7 mouse cellular contexts compared by ENCODE assay signal in genomic region chr16:8523480-8524144, GRCm38 (mm10). TPM values are rescaled to one million over a fixed set of nuclear protein-coding genes. Genes with fewer than 3 reads are reported as not detected.
DNase-seq lines count a peak whose midpoint lies in the region; ATAC-seq lines count a peak whose summit lies in the region.

No protein-coding gene starts in this region.

- peak overlapping the region; percentile 10 for H3K4me3 ChIP-seq in limb, embryonic 13.5 days

- H3K36me3 ChIP-seq in limb, embryonic 13.5 days: no peaks in the 10 kb centered on the region; the same call in 1 of the 2 replicates

- H3K4me1 ChIP-seq in limb, embryonic 13.5 days: peaks cover 31% of the 10 kb centered on the region

- 11% methylated on average over 11 of the region's 11 CpGs for WGBS in limb, embryonic 13.5 days

- no peaks in the 10 kb centered on the region for H3K9me3 ChIP-seq in limb, embryonic 13.5 days

- peak overlapping the region; percentile 51 for H3K4me2 ChIP-seq in limb, embryonic 13.5 days (replicated peaks)

- H3K9ac ChIP-seq in limb, embryonic 13.5 days: peak overlapping the region; percentile 13; the same call in 1 of the 2 replicates

- H3K27ac ChIP-seq in limb, embryonic 13.5 days: peak overlapping the region; percentile 94

- peak; percentile 85 for ATAC-seq in limb, embryonic 13.5 days (ENCODE audit: low FRiP score, low read depth)

- H3K27me3 ChIP-seq in limb, embryonic 13.5 days: no peaks in the 10 kb centered on the region

- peak; percentile 81 for DNase-seq in brain, adult 2 months (ENCODE audit: low read depth, low spot score)
- peak; percentile 77 to 79 for DNase-seq in cerebellum, postnatal 14 days
- peak; percentile 9 for DNase-seq in heart, adult 8-10 months (ENCODE audit: low spot score)
- DNase-seq in kidney, adult 9 months: peak; percentile 50
- peak; percentile 21 for DNase-seq in ovary, postnatal 10 days (ENCODE audit: low spot score)
- DNase-seq in spleen, adult 12 weeks (ENCODE audit: low spot score): no peak

RNA-seq across cellular contexts. Expression of gene Abat, which starts 10.4 kb away (rescaled TPM):
- total RNA-seq in heart, adult 8-10 months (2022): 10 to 100 TPM in 3 of 4 experiments, 1 to 10 TPM in 1; 9.1 to 18.3 (median 14.6) TPM
- polyA plus RNA-seq in limb, embryonic 13.5 days (2015; fragmentation: Nextera tagmentation; extraction: Ambion mirVana): 35.9 and 36.1 TPM in 2 replicates

RNA-seq across cellular contexts. Expression of gene Mettl22, which starts 53.0 kb away (rescaled TPM):
- 10 to 100 TPM; 30.7 to 41.3 (median 34.9) TPM for total RNA-seq in heart, adult 8-10 months (2022)
- 22.8 and 24.7 TPM in 2 replicates for polyA plus RNA-seq in limb, embryonic 13.5 days (2015; fragmentation: Nextera tagmentation; extraction: Ambion mirVana)
